Mouse (Mus musculus) CH12.LX (cell line): ENCODE data around the gene Dhx9. TPM values are rescaled to one million over a fixed set of nuclear protein-coding genes. Genes with fewer than 3 reads are reported as not detected.

ENCODE experiments used
- DNase-seq: peaks from one replicate; pipeline ENCODE4 v3.0.0-alpha.2; 2013; ENCODE audit errors: extremely low read depth
- H3K27ac ChIP-seq: 2 replicates; pipeline ENCODE4 v1.5.1; 2012; ENCODE audit warnings: low read depth, mild to moderate bottlenecking, control low read depth, moderate library complexity; ENCODE audit not compliant: insufficient read depth
- H3K27me3 ChIP-seq: replicated peaks from 2 replicates; pipeline ENCODE3; 2012; ENCODE audit warnings: inconsistent platforms
- H3K36me3 ChIP-seq, 2 experiments: replicated peaks in 1 of 2; 2 replicates each; pipeline versions ENCODE3 to v1.6.1; 2012; ENCODE audit warnings: inconsistent platforms in 1 of 2, low read length in 1 of 2, mild to moderate bottlenecking in 1 of 2, mixed read lengths in 1 of 2, moderate library complexity in 1 of 2; ENCODE audit not compliant: control insufficient read depth in 1 of 2, insufficient read depth in 1 of 2
- H3K4me1 ChIP-seq, 2 experiments: 2 replicates each; pipeline ENCODE4 v1.6.1; 2012; ENCODE audit warnings: inconsistent platforms in 1 of 2, moderate library complexity in 1 of 2; ENCODE audit not compliant: insufficient read depth in 2 of 2, control insufficient read depth in 1 of 2
- H3K4me2 ChIP-seq: 2 replicates; pipeline ENCODE4 v1.6.1; 2012; ENCODE audit warnings: low read depth, mild to moderate bottlenecking, control low read depth; ENCODE audit not compliant: poor library complexity, insufficient read depth, severe bottlenecking
- H3K4me3 ChIP-seq, 3 experiments: fragments of 150-350 bp in 1 of 3; sonication (generic) in 1 of 3; replicated peaks in 1 of 3; 2 replicates each; pipeline versions ENCODE3 to v1.5.1; 2011 to 2012; ENCODE audit warnings: low read depth in 2 of 3, low read length in 2 of 3, mild to moderate bottlenecking in 2 of 3, moderate library complexity in 2 of 3, control low read depth in 1 of 3, improper control_type of control experiment in 1 of 3, inconsistent platforms in 1 of 3, mixed read lengths in 1 of 3; ENCODE audit not compliant: poor library complexity in 1 of 3
- H3K79me2 ChIP-seq: replicated peaks from 2 replicates; pipeline ENCODE4 v1.6.1; 2012; ENCODE audit warnings: mild to moderate bottlenecking, moderate library complexity; ENCODE audit not compliant: control insufficient read depth, poor library complexity, insufficient read depth, severe bottlenecking; ENCODE audit errors: extremely low read depth
- H3K9ac ChIP-seq: 2 replicates; pipeline ENCODE4 v1.6.1; 2012; ENCODE audit warnings: low read depth, mild to moderate bottlenecking, control low read depth, moderate library complexity; ENCODE audit not compliant: insufficient read depth
- H3K9me3 ChIP-seq: replicated peaks from 2 replicates; pipeline ENCODE3; 2012; ENCODE audit warnings: low read length, inconsistent platforms, mixed read lengths
- BHLHE40 ChIP-seq: IDR thresholded peaks from 2 replicates; pipeline ENCODE4 v1.6.1; 2011; ENCODE audit warnings: mild to moderate bottlenecking, low read depth, low read length, improper control_type of control experiment
- CHD2 ChIP-seq: IDR thresholded peaks from 2 replicates; pipeline ENCODE4 v1.6.1; 2011; ENCODE audit warnings: low read length, improper control_type of control experiment
- CTCF ChIP-seq, 2 experiments: IDR thresholded peaks in 1 of 2; conservative IDR thresholded peaks in 1 of 2; 2 replicates each; pipeline ENCODE4 v1.5.1; 2011 to 2012; ENCODE audit warnings: low read depth in 2 of 2, low read length in 2 of 2, improper control_type of control experiment in 1 of 2, inconsistent platforms in 1 of 2, mild to moderate bottlenecking in 1 of 2, moderate library complexity in 1 of 2
- EP300 ChIP-seq: IDR thresholded peaks from 2 replicates; pipeline ENCODE4 v1.6.1; 2011; ENCODE audit warnings: low read length, improper control_type of control experiment
- HCFC1 ChIP-seq: IDR thresholded peaks from 2 replicates; pipeline ENCODE4 v1.6.1; 2012; ENCODE audit warnings: low read depth, mild to moderate bottlenecking, inconsistent platforms, low read length, improper control_type of control experiment
- JUN ChIP-seq: IDR thresholded peaks from 2 replicates; pipeline ENCODE4 v1.6.1; 2011; ENCODE audit warnings: low read depth, mild to moderate bottlenecking, low read length, improper control_type of control experiment, moderate library complexity; ENCODE audit not compliant: insufficient read depth
- JUND ChIP-seq: conservative IDR thresholded peaks from 2 replicates; pipeline ENCODE4 v1.6.1; 2011; ENCODE audit warnings: low read depth, low read length, improper control_type of control experiment
- MAFK ChIP-seq: IDR thresholded peaks from 2 replicates; pipeline ENCODE4 v1.6.1; 2011; ENCODE audit warnings: low read length, improper control_type of control experiment; ENCODE audit not compliant: insufficient replicate concordance
- MAX ChIP-seq: IDR thresholded peaks from 2 replicates; pipeline ENCODE4 v1.6.1; 2011; ENCODE audit warnings: low read length, improper control_type of control experiment
- MAZ ChIP-seq: IDR thresholded peaks from 2 replicates; pipeline ENCODE4 v1.6.1; 2012; ENCODE audit warnings: low read depth, mild to moderate bottlenecking, inconsistent platforms, low read length, improper control_type of control experiment, moderate library complexity
- MEF2A ChIP-seq: IDR thresholded peaks from 2 replicates; pipeline ENCODE4 v1.6.1; 2014; ENCODE audit warnings: low read depth, mild to moderate bottlenecking, inconsistent platforms, low read length, improper control_type of control experiment, borderline replicate concordance
- NELFE ChIP-seq: IDR thresholded peaks from 2 replicates; pipeline ENCODE4 v1.6.1; 2011; ENCODE audit warnings: low read depth, low read length, improper control_type of control experiment
- NRF1 ChIP-seq: IDR thresholded peaks from 2 replicates; pipeline ENCODE4 v1.6.1; 2014; ENCODE audit warnings: low read depth, mild to moderate bottlenecking, inconsistent platforms, low read length, improper control_type of control experiment, moderate library complexity
- PAX5 ChIP-seq: IDR thresholded peaks from 2 replicates; pipeline ENCODE4 v1.6.1; 2012; ENCODE audit warnings: low read length, inconsistent platforms, mixed read lengths
- RAD21 ChIP-seq: IDR thresholded peaks from 2 replicates; pipeline ENCODE4 v1.6.1; 2011; ENCODE audit warnings: low read depth, mild to moderate bottlenecking, low read length, improper control_type of control experiment, moderate library complexity
- TBP ChIP-seq: conservative IDR thresholded peaks from 2 replicates; pipeline ENCODE4 v1.6.1; 2011; ENCODE audit warnings: low read depth, low read length, improper control_type of control experiment
- ZC3H11A ChIP-seq: IDR thresholded peaks from 2 replicates; pipeline ENCODE4 v1.6.1; 2012; ENCODE audit warnings: low read depth, mild to moderate bottlenecking, inconsistent platforms, low read length, improper control_type of control experiment
- ZKSCAN1 ChIP-seq: IDR thresholded peaks from 2 replicates; pipeline ENCODE4 v1.6.1; 2012; ENCODE audit warnings: low read depth, inconsistent platforms, low read length, improper control_type of control experiment, borderline replicate concordance
- ZMIZ1 ChIP-seq: IDR thresholded peaks from 2 replicates; pipeline ENCODE4 v1.6.1; 2012; ENCODE audit warnings: low read depth, mild to moderate bottlenecking, inconsistent platforms, low read length, improper control_type of control experiment
- ZNF384 ChIP-seq: IDR thresholded peaks from 2 replicates; pipeline ENCODE4 v1.6.1; 2012; ENCODE audit warnings: low read depth, low read length, improper control_type of control experiment, inconsistent platforms
- dilution Hi-C: fragments of 300-500 bp; cut with MboI; formaldehyde crosslinking; loops from 2 replicates; pipeline ENCODE4 v1.14.3; 2020; ENCODE audit warnings: low sequenced_read_pairs; ENCODE audit not compliant: extremely low pct_unique_long_range_greater_than_20kb, extremely low pct_ligation_motif_present
- in situ Hi-C: fragments of 300-500 bp; cut with MboI; formaldehyde crosslinking; loops from 3 replicates; pipeline ENCODE4 v1.14.3; 2019; ENCODE audit warnings: low sequenced_read_pairs, low pct_ligation_motif_present, low pct_unique_long_range_greater_than_20kb, mixed read lengths
- polyA plus RNA-seq: library from polyadenylated mRNA; unstranded; fragments of >175 nt; gene quantifications from 2 replicates; pipeline ENCODE4 v1.2.1, GENCODE M21; 2012; ENCODE audit warnings: low read depth; ENCODE audit not compliant: insufficient read length
- total RNA-seq, 2 experiments: library from RNA; depleted of rRNA; stranded (reverse); fragments of 300-350 nt in 1 of 2; fragments of >200 nt in 1 of 2; gene quantifications; 2 replicates each; pipeline ENCODE4 v1.2.3; 2012 to 2014

The Dhx9 gene
- total and polyA plus RNA-seq, 3 experiments, result 55.4 to 233 (median 98.8) TPM

DNA sequence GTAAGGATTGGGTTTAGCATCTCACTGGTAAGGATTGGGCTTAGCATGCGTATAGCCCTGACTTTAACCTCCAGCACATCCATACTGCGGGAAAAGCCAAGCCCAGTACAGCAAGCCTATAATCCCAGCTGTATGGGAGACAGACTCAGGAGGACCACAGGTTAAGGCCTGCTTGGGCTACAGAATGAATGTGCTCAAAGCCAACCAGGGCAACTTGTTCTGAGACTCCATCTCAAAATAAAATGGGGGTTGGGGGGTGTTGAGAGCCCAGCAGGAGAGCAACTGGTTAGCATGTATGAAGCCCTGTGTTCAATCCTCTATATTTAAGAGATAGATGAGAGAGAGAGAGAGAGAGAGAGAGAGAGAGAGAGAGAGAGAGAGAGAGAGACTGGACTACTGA is 3.9 kb upstream of the Dhx9 start:
- DNase-seq, result no peak
- Histone ChIP-seq H3K4me3 (no peak overlapping the region), H3K27me3 (no peaks in the 10 kb centered on the region), H3K36me3 (no peaks in the 10 kb centered on the region), H3K4me2 (no peak overlapping the region), H3K9ac (no peak overlapping the region), H3K27ac (no peak overlapping the region), H3K79me2 (peaks cover 19% of the 10 kb centered on the region), H3K4me1 (peaks cover 8 to 62% of the 10 kb centered on the region in 2 experiments), H3K9me3 (no peaks in the 10 kb centered on the region)
- no peak for TF ChIP-seq NRF1
- TF ChIP-seq ZC3H11A, result no peak
- TF ChIP-seq JUN, result no peak
- TF ChIP-seq ZNF384, result no peak
- no peak for TF ChIP-seq JUND
- TF ChIP-seq CTCF (conservative IDR thresholded peaks at IDR 0.05 in 1 of 2, IDR thresholded peaks at IDR 0.05 in 1 of 2; ENCODE audit: low read depth in 2 of 2, low read length in 2 of 2), result no peak
- TF ChIP-seq HCFC1, result no peak
- no peak for TF ChIP-seq TBP
- no peak for TF ChIP-seq CHD2
- no peak for TF ChIP-seq PAX5
- no peak for TF ChIP-seq MAZ
- TF ChIP-seq ZKSCAN1, result no peak
- TF ChIP-seq RAD21, result no peak
- no peak for TF ChIP-seq MAX
- TF ChIP-seq NELFE, result no peak
- TF ChIP-seq MEF2A, result no peak
- TF ChIP-seq MAFK, result no peak
- dilution Hi-C loops (no loop called here), in situ Hi-C loops (no loop called here)

DNA sequence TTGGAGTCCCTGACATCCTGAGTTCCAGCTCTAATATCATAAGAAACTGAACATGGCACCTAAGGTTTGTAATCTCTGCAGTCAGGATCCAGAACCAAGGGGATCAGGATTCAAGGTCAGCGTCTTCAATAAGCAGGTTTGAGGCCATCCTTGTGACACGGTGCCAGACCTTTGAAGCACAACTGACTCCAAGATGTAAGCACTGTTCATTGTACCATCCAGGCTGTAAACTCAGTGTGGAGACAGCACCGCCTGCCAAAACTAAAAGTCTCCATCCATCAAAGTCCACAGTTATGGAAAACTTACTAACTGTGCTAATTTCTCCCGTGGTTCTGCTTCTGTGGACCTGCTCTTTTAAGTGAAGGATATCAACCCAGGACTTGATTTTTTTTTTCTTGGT is 2.5 kb upstream of the Dhx9 start:
- no peak for DNase-seq
- dilution Hi-C loops, result no loop called here
- in situ Hi-C loops, result no loop called here
- TF ChIP-seq BHLHE40, result no peak
- TF ChIP-seq JUND, result no peak
- TF ChIP-seq PAX5, result no peak
- TF ChIP-seq ZMIZ1, result no peak
- TF ChIP-seq JUN, result no peak
- no peak for TF ChIP-seq MAZ
- no peak for TF ChIP-seq EP300
- peaks cover 30% of the 10 kb centered on the region for H3K79me2 ChIP-seq
- H3K27ac ChIP-seq, result no peak overlapping the region
- H3K4me3 ChIP-seq, result no peak overlapping the region
- H3K4me2 ChIP-seq, result no peak overlapping the region
- no peaks in the 10 kb centered on the region for H3K27me3 ChIP-seq
- H3K4me1 ChIP-seq, result peaks cover 8 to 53% of the 10 kb centered on the region in 2 experiments
- no peaks in the 10 kb centered on the region for H3K9me3 ChIP-seq
- 0 out of 2 replicates have a peak overlapping the region, but pooled peaks have one; percentile 31 for H3K9ac ChIP-seq
- no peaks in the 10 kb centered on the region for H3K36me3 ChIP-seq
